Mouse (Mus musculus) liver, adult 2 months (tissue): ENCODE measurements at regions not wholly inside any gene's neighbourhood (a gene's known extent, or its start where the extent isn't known, plus 50 kb on each side); places are given as distances from the start of the nearest gene placed in this dataset.

Experiments
- DNase-seq: peaks from one replicate; pipeline ENCODE4 v3.0.0-alpha.2; 2011; ENCODE audit warnings: low read depth, low spot score; ENCODE audit errors: extremely low read depth
- H3K27ac ChIP-seq: fragments of 200-500 bp; replicated peaks from 2 replicates; pipeline ENCODE4 v1.5.1; 2012; ENCODE audit warnings: low read depth, mild to moderate bottlenecking, control low read depth, inconsistent platforms, low read length; ENCODE audit not compliant: insufficient read depth
- H3K27me3 ChIP-seq: fragments of 200-500 bp; 2 replicates; pipeline ENCODE4 v1.6.1; 2012; ENCODE audit warnings: mild to moderate bottlenecking, moderate library complexity, low read length, inconsistent platforms; ENCODE audit not compliant: control insufficient read depth, insufficient read depth
- H3K36me3 ChIP-seq: fragments of 200-500 bp; 2 replicates; pipeline ENCODE4 v1.6.1; 2012; ENCODE audit warnings: low read length, inconsistent platforms; ENCODE audit not compliant: control insufficient read depth, insufficient read depth
- H3K4me1 ChIP-seq: fragments of 200-500 bp; 2 replicates; pipeline ENCODE4 v1.6.1; 2011; ENCODE audit warnings: low read length; ENCODE audit not compliant: control insufficient read depth, insufficient read depth
- H3K4me3 ChIP-seq: fragments of 200-500 bp; 2 replicates; pipeline ENCODE4 v1.5.1; 2011; ENCODE audit warnings: low read depth, mild to moderate bottlenecking, control low read depth, low read length, moderate library complexity; ENCODE audit not compliant: insufficient read depth
- H3K79me2 ChIP-seq: fragments of 200-500 bp; 2 replicates; pipeline ENCODE4 v1.6.1; 2012; ENCODE audit warnings: inconsistent platforms, mild to moderate bottlenecking, low read length, moderate library complexity; ENCODE audit not compliant: control insufficient read depth, insufficient read depth
- H3K9ac ChIP-seq: fragments of 200-500 bp; 2 replicates; pipeline ENCODE4 v1.6.1; 2012; ENCODE audit warnings: low read depth, mild to moderate bottlenecking, control low read depth, inconsistent platforms, low read length
- CTCF ChIP-seq: fragments of 200-500 bp; IDR thresholded peaks from 2 replicates; pipeline ENCODE4 v1.5.1; 2011; ENCODE audit warnings: low read depth, low read length, control low read depth
- POLR2A ChIP-seq: fragments of 200-500 bp; IDR thresholded peaks from 2 replicates; pipeline ENCODE4 v1.6.1; 2011; ENCODE audit warnings: low read length, control low read depth; ENCODE audit not compliant: insufficient read depth; ENCODE audit errors: extremely low read depth
- WGBS: fragments of 180-500 bp; shearing (Covaris S2); methylation state at CpG from one replicate; pipeline ENCODE4 v1.1.7; 2018; 5-methylcytosine and 5-hydroxymethylcytosine counted together

- TF ChIP-seq CTCF (no peak), POLR2A (no peak)
- no peak overlapping the region for H3K27ac ChIP-seq
- H3K4me1 ChIP-seq, result no peaks in the 10 kb centered on the region
- no peaks in the 10 kb centered on the region for H3K27me3 ChIP-seq
- 59% methylated on average over 4 of the region's 4 CpGs for WGBS
- DNase-seq, result no peak
- H3K79me2 ChIP-seq, result no peaks in the 10 kb centered on the region
- H3K4me3 ChIP-seq, result no peak overlapping the region
- H3K9ac ChIP-seq, result no peak overlapping the region
- no peaks in the 10 kb centered on the region for H3K36me3 ChIP-seq
Measured at GRCm38 (mm10) chr17:69736379-69737096, 232.3 kb upstream of the Dlgap1 start.

- Histone ChIP-seq H3K4me1 (no peaks in the 10 kb centered on the region), H3K27ac (no peak overlapping the region), H3K27me3 (no peaks in the 10 kb centered on the region), H3K36me3 (no peaks in the 10 kb centered on the region), H3K4me3 (no peak overlapping the region), H3K9ac (no peak overlapping the region), H3K79me2 (no peaks in the 10 kb centered on the region)
- no peak for DNase-seq
- WGBS, result 81% methylated on average over 8 of the region's 8 CpGs
- TF ChIP-seq POLR2A, result no peak
- no peak for TF ChIP-seq CTCF
Measured at GRCm38 (mm10) chr17:69769002-69769421, 199.9 kb upstream of the Dlgap1 start.

- Histone ChIP-seq H3K27ac (no peak overlapping the region), H3K79me2 (no peaks in the 10 kb centered on the region), H3K36me3 (no peaks in the 10 kb centered on the region), H3K4me1 (no peaks in the 10 kb centered on the region), H3K27me3 (no peaks in the 10 kb centered on the region), H3K9ac (no peak overlapping the region), H3K4me3 (no peak overlapping the region)
- WGBS, result 61% methylated on average over 4 of the region's 4 CpGs
- no peak for DNase-seq
- no peak for TF ChIP-seq POLR2A
- no peak for TF ChIP-seq CTCF
Measured at GRCm38 (mm10) chr17:69770046-69770445, 198.8 kb upstream of the Dlgap1 start.

- Histone ChIP-seq H3K4me3 (no peak overlapping the region), H3K4me1 (no peaks in the 10 kb centered on the region), H3K36me3 (no peaks in the 10 kb centered on the region), H3K9ac (no peak overlapping the region), H3K27me3 (no peaks in the 10 kb centered on the region), H3K27ac (no peak overlapping the region), H3K79me2 (no peaks in the 10 kb centered on the region)
- WGBS, result 71% methylated on average over 1 of the region's 1 CpGs
- no peak for DNase-seq
- TF ChIP-seq POLR2A, result no peak
- TF ChIP-seq CTCF, result no peak
Measured at GRCm38 (mm10) chr17:69781201-69781600, 187.7 kb upstream of the Dlgap1 start.

- no peak overlapping the region for H3K9ac ChIP-seq
- no peaks in the 10 kb centered on the region for H3K36me3 ChIP-seq
- no peak overlapping the region for H3K4me3 ChIP-seq
- no peaks in the 10 kb centered on the region for H3K27me3 ChIP-seq
- 69% methylated on average over 3 of the region's 3 CpGs for WGBS
- H3K79me2 ChIP-seq, result no peaks in the 10 kb centered on the region
- TF ChIP-seq POLR2A, result no peak
- TF ChIP-seq CTCF, result no peak
- H3K27ac ChIP-seq, result no peak overlapping the region
- DNase-seq, result no peak
- no peaks in the 10 kb centered on the region for H3K4me1 ChIP-seq
Measured at GRCm38 (mm10) chr17:69786985-69787384, 181.9 kb upstream of the Dlgap1 start.

- H3K27me3 ChIP-seq, result no peaks in the 10 kb centered on the region
- H3K27ac ChIP-seq, result no peak overlapping the region
- DNase-seq, result no peak
- no peaks in the 10 kb centered on the region for H3K36me3 ChIP-seq
- no peak overlapping the region for H3K4me3 ChIP-seq
- no peaks in the 10 kb centered on the region for H3K79me2 ChIP-seq
- no peak for TF ChIP-seq POLR2A
- no peak for TF ChIP-seq CTCF
- WGBS, result 86% methylated on average over 5 of the region's 5 CpGs
- H3K9ac ChIP-seq, result no peak overlapping the region
- H3K4me1 ChIP-seq, result peaks cover 8% of the 10 kb centered on the region; the same call in 1 of the 2 replicates
Measured at GRCm38 (mm10) chr17:69821473-69821872, 147.4 kb upstream of the Dlgap1 start.
